Mouse (Mus musculus): ENCODE data around the gene Nfkbib.

GRCm38 (mm10) chr7:28735701-28736100, 31.6 kb downstream of the Nfkbib start:
- TF ChIP-seq POLR2A (IDR thresholded peaks at IDR 0.05; ENCODE audit: borderline replicate concordance, low read depth, low read length) = no peak
- TF ChIP-seq CTCF (IDR thresholded peaks at IDR 0.05; ENCODE audit: low read depth, low read length) = no peak
